Mouse (Mus musculus) embryonic facial prominence, embryonic 13.5 days (tissue): ENCODE data around the gene B230104I21Rik. TPM values are rescaled to one million over a fixed set of nuclear protein-coding genes. Genes with fewer than 3 reads are reported as not detected.

ENCODE experiments used
- ATAC-seq: fragments of 200-750 bp; cut with Nextera tagmentation; 2 replicates; pipeline ENCODE4 v1.8.0; 2017; ENCODE audit warnings: low read depth; ENCODE audit not compliant: insufficient number of reproducible peaks, insufficient read depth, low FRiP score, low TSS enrichment
- H3K27ac ChIP-seq: fragments of 300-500 bp; sonication (generic); 2 replicates; pipeline ENCODE4 v1.5.1; 2015; ENCODE audit warnings: moderate library complexity, mild to moderate bottlenecking, inconsistent platforms
- H3K27me3 ChIP-seq: fragments of 300-500 bp; sonication (generic); 2 replicates; pipeline ENCODE4 v1.6.1; 2015; ENCODE audit warnings: mild to moderate bottlenecking, inconsistent platforms
- H3K36me3 ChIP-seq: fragments of 300-500 bp; sonication (generic); 2 replicates; pipeline ENCODE4 v1.6.1; 2015; ENCODE audit warnings: mild to moderate bottlenecking, inconsistent platforms
- H3K4me1 ChIP-seq: fragments of 300-500 bp; sonication (generic); 2 replicates; pipeline ENCODE4 v1.6.1; 2015; ENCODE audit warnings: inconsistent platforms
- H3K4me2 ChIP-seq: fragments of 300-500 bp; sonication (generic); 2 replicates; pipeline ENCODE4 v1.6.1; 2015; ENCODE audit warnings: moderate library complexity, mild to moderate bottlenecking, inconsistent platforms
- H3K4me3 ChIP-seq: fragments of 300-500 bp; sonication (generic); 2 replicates; pipeline ENCODE4 v1.5.1; 2015; ENCODE audit warnings: mild to moderate bottlenecking, inconsistent platforms
- H3K9ac ChIP-seq: fragments of 300-500 bp; sonication (generic); 2 replicates; pipeline ENCODE4 v1.6.1; 2015; ENCODE audit warnings: mild to moderate bottlenecking, inconsistent platforms
- H3K9me3 ChIP-seq: fragments of 300-500 bp; sonication (generic); 2 replicates; pipeline ENCODE4 v1.6.1; 2016; ENCODE audit warnings: inconsistent platforms
- WGBS: fragments of 180-500 bp; shearing (Covaris S2); methylation state at CpG from one replicate; pipeline ENCODE4 v1.1.7; 2015; ENCODE audit warnings: mixed read lengths; 5-methylcytosine and 5-hydroxymethylcytosine counted together
- polyA plus RNA-seq: library from polyadenylated mRNA; unstranded; fragments of >200 nt; fragmentation: Nextera tagmentation; extraction: Ambion mirVana; gene quantifications from 2 replicates; pipeline ENCODE4 v1.2.1, GENCODE M21; 2015

B230104I21Rik gene
- polyA plus RNA-seq, 1 experiment from 2014 or later, result not detected

- 55% methylated on average over 13 of the region's 13 CpGs for WGBS
- Histone ChIP-seq H3K9ac (no peak overlapping the region), H3K4me3 (no peak overlapping the region), H3K27me3 (no peaks in the 10 kb centered on the region), H3K4me2 (no peak overlapping the region), H3K27ac (no peak overlapping the region), H3K9me3 (no peaks in the 10 kb centered on the region), H3K4me1 (peaks cover 14% of the 10 kb centered on the region), H3K36me3 (0 out of 2 replicates have a peak, but pooled peaks cover 10% of the 10 kb centered on the region)
- no peak for ATAC-seq
Measured at GRCm38 (mm10) chr4:154352246-154352645, 16.3 kb downstream of the B230104I21Rik start.

GRCm38 (mm10) chr4:154355408-154355807 is 19.5 kb downstream of the B230104I21Rik start:
- H3K27ac ChIP-seq, result no peak overlapping the region
- 91% methylated on average over 5 of the region's 5 CpGs for WGBS

GRCm38 (mm10) chr4:154358370-154358769 is 22.4 kb downstream of the B230104I21Rik start:
- H3K4me1 ChIP-seq, result peaks cover 24% of the 10 kb centered on the region
- H3K27me3 ChIP-seq, result no peaks in the 10 kb centered on the region
- 69% methylated on average over 5 of the region's 5 CpGs for WGBS
- 0 out of 2 replicates have a peak, but pooled peaks cover 4% of the 10 kb centered on the region for H3K36me3 ChIP-seq
- no peak for ATAC-seq
- H3K4me3 ChIP-seq, result no peak overlapping the region
- H3K9ac ChIP-seq, result no peak overlapping the region
- H3K4me2 ChIP-seq, result no peak overlapping the region
- no peak overlapping the region for H3K27ac ChIP-seq
- H3K9me3 ChIP-seq, result no peaks in the 10 kb centered on the region

More at GRCm38 (mm10) chr4:154355408-154355807, 19.5 kb downstream of the B230104I21Rik start:
- no peaks in the 10 kb centered on the region for H3K27me3 ChIP-seq
- H3K9ac ChIP-seq, result no peak overlapping the region
- H3K4me1 ChIP-seq, result peaks cover 12% of the 10 kb centered on the region
- H3K9me3 ChIP-seq, result no peaks in the 10 kb centered on the region
- H3K4me3 ChIP-seq, result no peak overlapping the region
- ATAC-seq, result no peak
- H3K4me2 ChIP-seq, result no peak overlapping the region
- 0 out of 2 replicates have a peak, but pooled peaks cover 4% of the 10 kb centered on the region for H3K36me3 ChIP-seq

- 52% methylated on average over 11 of the region's 11 CpGs for WGBS
- no peak for ATAC-seq
- Histone ChIP-seq H3K4me3 (no peak overlapping the region), H3K4me1 (peaks cover 26% of the 10 kb centered on the region), H3K27ac (0 out of 2 replicates have a peak overlapping the region, but pooled peaks have one; percentile 7), H3K9ac (no peak overlapping the region), H3K4me2 (no peak overlapping the region), H3K36me3 (0 out of 2 replicates have a peak, but pooled peaks cover 2% of the 10 kb centered on the region), H3K9me3 (no peaks in the 10 kb centered on the region), H3K27me3 (no peaks in the 10 kb centered on the region)
Measured at GRCm38 (mm10) chr4:154358816-154359215, 22.9 kb downstream of the B230104I21Rik start.

- no peaks in the 10 kb centered on the region for H3K9me3 ChIP-seq
- H3K27me3 ChIP-seq, result no peaks in the 10 kb centered on the region
- WGBS, result 80% methylated on average over 9 of the region's 9 CpGs
- H3K4me2 ChIP-seq, result no peak overlapping the region
- H3K4me3 ChIP-seq, result no peak overlapping the region
- H3K27ac ChIP-seq, result no peak overlapping the region; the same call in 1 of the 2 replicates
- H3K9ac ChIP-seq, result no peak overlapping the region
- ATAC-seq, result no peak
- H3K4me1 ChIP-seq, result peaks cover 26% of the 10 kb centered on the region
- H3K36me3 ChIP-seq, result no peaks in the 10 kb centered on the region
Measured at GRCm38 (mm10) chr4:154359762-154360300, 23.9 kb downstream of the B230104I21Rik start.

- ATAC-seq, result no peak
- no peak overlapping the region for H3K9ac ChIP-seq
- WGBS, result 86% methylated on average over 6 of the region's 7 CpGs
- H3K4me1 ChIP-seq, result peaks cover 28% of the 10 kb centered on the region
- H3K27ac ChIP-seq, result no peak overlapping the region
- no peak overlapping the region for H3K4me3 ChIP-seq
- H3K4me2 ChIP-seq, result no peak overlapping the region
- H3K36me3 ChIP-seq, result no peaks in the 10 kb centered on the region
- no peaks in the 10 kb centered on the region for H3K9me3 ChIP-seq
- no peaks in the 10 kb centered on the region for H3K27me3 ChIP-seq
Measured at GRCm38 (mm10) chr4:154360441-154360840, 24.5 kb downstream of the B230104I21Rik start.

GRCm38 (mm10) chr4:154360850-154361249 is 24.9 kb downstream of the B230104I21Rik start:
- Histone ChIP-seq H3K9me3 (no peaks in the 10 kb centered on the region), H3K27me3 (no peaks in the 10 kb centered on the region), H3K4me1 (peaks cover 32% of the 10 kb centered on the region), H3K27ac (no peak overlapping the region), H3K9ac (no peak overlapping the region), H3K4me2 (no peak overlapping the region), H3K36me3 (no peaks in the 10 kb centered on the region), H3K4me3 (no peak overlapping the region)
- 87% methylated on average over 3 of the region's 3 CpGs for WGBS
- ATAC-seq, result no peak

- no peak overlapping the region for H3K9ac ChIP-seq
- no peak overlapping the region for H3K27ac ChIP-seq
- no peaks in the 10 kb centered on the region for H3K36me3 ChIP-seq
- H3K27me3 ChIP-seq, result no peaks in the 10 kb centered on the region
- no peak for ATAC-seq
- H3K4me2 ChIP-seq, result no peak overlapping the region
- H3K9me3 ChIP-seq, result no peaks in the 10 kb centered on the region
- 78% methylated on average over 2 of the region's 2 CpGs for WGBS
- peaks cover 32% of the 10 kb centered on the region for H3K4me1 ChIP-seq
- H3K4me3 ChIP-seq, result no peak overlapping the region
Measured at GRCm38 (mm10) chr4:154364752-154365151, 28.8 kb downstream of the B230104I21Rik start.

GRCm38 (mm10) chr4:154366836-154367235 is 30.9 kb downstream of the B230104I21Rik start:
- Histone ChIP-seq H3K4me2 (no peak overlapping the region), H3K36me3 (no peaks in the 10 kb centered on the region), H3K4me3 (no peak overlapping the region), H3K9ac (no peak overlapping the region), H3K27ac (no peak overlapping the region), H3K9me3 (no peaks in the 10 kb centered on the region), H3K4me1 (peaks cover 44% of the 10 kb centered on the region), H3K27me3 (no peaks in the 10 kb centered on the region)
- ATAC-seq, result no peak
- 82% methylated on average over 6 of the region's 6 CpGs for WGBS

GRCm38 (mm10) chr4:154369089-154369488 is 33.2 kb downstream of the B230104I21Rik start:
- Histone ChIP-seq H3K4me2 (no peak overlapping the region), H3K27ac (no peak overlapping the region), H3K9me3 (no peaks in the 10 kb centered on the region), H3K9ac (no peak overlapping the region), H3K4me3 (no peak overlapping the region), H3K4me1 (peaks cover 34% of the 10 kb centered on the region), H3K27me3 (0 out of 2 replicates have a peak, but pooled peaks cover 4% of the 10 kb centered on the region), H3K36me3 (no peaks in the 10 kb centered on the region)
- WGBS, result 79% methylated on average over 5 of the region's 5 CpGs
- no peak for ATAC-seq

GRCm38 (mm10) chr4:154370841-154371240 is 34.9 kb downstream of the B230104I21Rik start:
- ATAC-seq, result no peak
- Histone ChIP-seq H3K4me2 (no peak overlapping the region), H3K36me3 (no peaks in the 10 kb centered on the region), H3K27me3 (0 out of 2 replicates have a peak, but pooled peaks cover 5% of the 10 kb centered on the region), H3K27ac (no peak overlapping the region), H3K4me1 (peaks cover 28% of the 10 kb centered on the region), H3K4me3 (no peak overlapping the region), H3K9me3 (no peaks in the 10 kb centered on the region), H3K9ac (no peak overlapping the region)
- WGBS, result 66% methylated on average over 8 of the region's 8 CpGs

- WGBS, result 72% methylated on average over 13 of the region's 13 CpGs
- ATAC-seq, result no peak
- H3K27me3 ChIP-seq, result 0 out of 2 replicates have a peak, but pooled peaks cover 5% of the 10 kb centered on the region
- no peaks in the 10 kb centered on the region for H3K36me3 ChIP-seq
- no peak overlapping the region for H3K4me3 ChIP-seq
- H3K4me2 ChIP-seq, result no peak overlapping the region
- peaks cover 24% of the 10 kb centered on the region; the same call in 1 of the 2 replicates for H3K4me1 ChIP-seq
- no peak overlapping the region for H3K9ac ChIP-seq
- H3K9me3 ChIP-seq, result no peaks in the 10 kb centered on the region
- no peak overlapping the region for H3K27ac ChIP-seq
Measured at GRCm38 (mm10) chr4:154371542-154372247, 35.8 kb downstream of the B230104I21Rik start.
